Mouse (Mus musculus) CD4-positive, CD25-positive, alpha-beta regulatory T cell, adult 2 months (primary cell): ENCODE results near the gene Rbm20.

ENCODE experiments used
- DNase-seq: peaks from one replicate; pipeline ENCODE4 v3.0.0-alpha.2; 2012; ENCODE audit warnings: low read depth, low spot score

The Rbm20 gene

DNA sequence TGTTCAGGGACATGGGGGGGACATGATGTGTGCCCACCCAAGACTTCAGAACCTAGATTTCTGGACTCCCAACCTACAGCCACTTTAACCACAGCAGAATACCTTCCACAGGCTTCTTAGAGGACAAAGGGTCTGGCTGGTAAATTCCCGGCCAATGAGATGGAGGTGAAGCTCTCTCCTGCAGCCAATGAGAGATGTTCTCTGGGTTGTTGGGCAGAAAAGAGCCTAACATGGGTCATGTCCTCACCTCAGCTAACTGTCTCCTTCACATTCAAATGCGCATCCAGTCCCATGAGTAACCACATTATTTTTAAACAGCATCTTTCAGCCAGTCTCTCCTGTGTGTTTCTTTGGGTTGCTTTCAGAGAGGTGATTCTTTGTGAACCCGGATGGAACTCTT lies 5.7 kb upstream of the Rbm20 start:
- no peak for DNase-seq

DNA sequence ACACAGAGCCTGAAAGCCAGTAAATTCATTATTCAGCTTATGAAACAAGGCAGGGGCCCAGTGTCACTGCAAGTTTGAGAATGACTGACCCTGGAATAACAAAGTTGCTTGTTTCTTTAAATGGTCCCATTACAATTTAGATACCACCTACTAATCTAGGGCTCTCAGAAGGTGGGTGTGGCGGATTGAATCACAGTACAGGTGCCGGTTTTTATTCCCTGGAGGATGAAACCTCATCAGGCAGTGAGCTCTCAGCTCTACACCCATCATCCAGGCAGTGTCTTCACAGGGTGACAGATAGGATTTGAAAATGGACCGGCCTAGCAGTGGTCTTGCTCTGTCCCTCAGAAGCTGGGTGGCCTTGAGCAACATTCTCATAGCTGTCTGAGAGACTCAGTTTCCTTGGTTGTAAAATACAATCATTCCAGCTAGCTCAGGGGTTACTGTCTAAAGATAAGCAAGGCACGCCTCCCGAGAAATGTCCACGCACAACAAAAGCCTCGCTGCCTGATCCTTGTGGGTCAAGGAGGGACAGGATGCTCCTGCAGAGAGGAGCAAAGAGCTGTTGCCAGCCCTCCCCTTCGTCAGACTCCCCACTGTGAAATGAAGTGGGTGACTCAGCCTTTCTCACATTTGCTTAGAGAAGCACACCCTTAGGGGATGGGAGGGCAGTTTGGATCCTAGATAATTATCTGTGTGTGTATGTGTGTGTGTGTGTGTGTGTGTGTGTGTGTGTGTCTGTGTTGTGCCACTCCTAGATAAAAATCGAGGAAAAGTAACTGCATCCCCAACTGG lies 2.8 kb upstream of the Rbm20 start:
- DNase-seq, result no peak

DNA sequence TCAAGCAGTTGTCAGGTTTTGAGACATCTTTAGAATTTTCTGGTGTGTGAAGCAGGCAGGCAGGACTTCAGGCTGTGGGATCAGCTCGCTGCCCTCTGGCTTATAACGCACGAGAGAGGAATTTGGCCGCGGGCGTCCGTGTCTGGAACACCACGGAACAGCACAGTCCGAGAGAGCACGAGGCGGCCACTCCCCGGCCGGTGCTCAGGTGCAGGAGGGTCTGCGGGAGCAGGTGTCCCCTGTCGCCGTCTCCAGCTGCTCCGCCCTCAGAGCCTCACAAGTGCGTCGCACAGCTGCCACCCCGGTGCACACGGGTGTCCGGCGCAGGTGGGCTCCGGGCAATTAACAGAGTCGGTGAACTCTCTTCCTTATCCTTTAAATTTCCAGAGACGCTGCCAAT lies 878 bp upstream of the Rbm20 start:
- DNase-seq, result peak; percentile 4

DNA sequence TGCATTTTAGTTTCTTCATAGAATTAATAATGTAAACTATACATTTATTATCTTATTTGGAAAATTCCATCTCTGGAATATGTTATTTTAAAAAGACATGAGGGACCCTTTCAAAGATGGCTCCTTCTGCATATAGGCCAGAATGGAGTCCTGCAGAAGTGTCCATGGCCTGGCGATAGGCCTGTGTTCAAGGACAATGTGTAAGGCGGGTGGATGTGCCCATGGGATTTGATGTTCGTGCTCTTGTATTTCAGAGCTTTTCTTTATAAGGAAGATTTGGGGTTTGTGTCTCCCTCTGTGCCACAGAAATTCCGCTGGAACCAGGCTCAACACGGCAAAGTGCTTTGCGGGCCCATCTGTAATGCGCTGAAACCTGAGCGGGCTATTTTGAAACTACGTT lies 2.1 kb downstream of the Rbm20 start:
- DNase-seq, result no peak

DNA sequence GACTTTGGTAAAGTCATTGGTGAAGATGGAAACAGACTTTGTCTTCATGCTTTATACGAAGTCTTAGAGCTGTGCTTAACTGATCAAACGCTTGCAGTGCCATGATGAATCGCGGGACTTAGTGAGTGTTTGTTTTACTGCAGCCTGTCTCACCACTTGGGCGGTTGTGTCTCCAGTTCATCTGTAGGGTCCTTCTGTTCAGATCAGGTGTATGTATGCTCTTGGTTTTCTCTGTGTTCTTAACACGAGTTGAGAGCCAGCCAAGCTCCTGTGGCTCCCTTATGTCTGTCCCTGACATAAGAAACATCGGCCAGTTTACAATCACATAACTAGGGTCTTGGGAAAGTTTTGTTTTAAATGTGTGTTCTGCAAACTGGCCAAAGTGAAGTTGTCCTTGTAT lies 2.9 kb downstream of the Rbm20 start:
- DNase-seq, result no peak

DNA sequence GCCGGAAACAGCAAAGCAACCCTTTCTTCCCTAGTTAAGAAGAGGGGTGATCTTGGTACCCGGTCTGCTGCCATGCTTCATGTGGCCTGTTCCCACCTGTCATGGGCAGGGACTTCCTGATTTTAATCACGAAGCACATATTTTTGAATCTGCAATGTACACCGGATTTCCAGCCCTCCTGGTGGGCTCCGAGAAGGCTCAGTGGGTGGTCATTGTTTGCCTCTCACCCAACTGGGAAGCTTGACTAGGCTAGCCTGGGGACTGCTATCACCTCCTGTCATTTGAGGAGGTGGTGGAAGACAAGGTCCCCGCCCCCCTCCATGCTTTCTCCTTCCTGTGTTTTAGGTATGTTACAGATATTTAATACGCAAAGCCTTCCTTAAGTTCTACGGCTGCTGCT lies 5.3 kb downstream of the Rbm20 start:
- DNase-seq, result no peak

DNA sequence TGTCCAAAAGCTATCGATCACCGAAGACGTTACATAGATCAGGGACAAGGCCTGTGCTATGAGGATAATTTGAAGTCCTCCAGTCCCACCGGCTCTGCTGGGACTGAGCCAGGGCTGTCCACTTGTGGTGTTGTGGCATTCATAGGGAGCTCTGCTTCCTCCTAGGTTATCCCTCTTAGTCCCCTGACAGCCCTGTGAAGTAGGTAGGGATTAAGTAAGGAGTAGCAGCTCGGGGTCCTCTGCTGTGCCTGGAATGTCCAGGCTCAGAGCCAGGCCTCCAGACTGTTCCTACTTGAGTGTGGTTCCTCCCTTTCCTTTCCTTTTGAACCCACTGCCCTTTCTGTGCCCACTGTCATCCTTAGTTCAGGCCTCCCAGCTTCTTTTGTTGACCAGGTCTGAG lies 10.5 kb downstream of the Rbm20 start:
- no peak for DNase-seq

DNA sequence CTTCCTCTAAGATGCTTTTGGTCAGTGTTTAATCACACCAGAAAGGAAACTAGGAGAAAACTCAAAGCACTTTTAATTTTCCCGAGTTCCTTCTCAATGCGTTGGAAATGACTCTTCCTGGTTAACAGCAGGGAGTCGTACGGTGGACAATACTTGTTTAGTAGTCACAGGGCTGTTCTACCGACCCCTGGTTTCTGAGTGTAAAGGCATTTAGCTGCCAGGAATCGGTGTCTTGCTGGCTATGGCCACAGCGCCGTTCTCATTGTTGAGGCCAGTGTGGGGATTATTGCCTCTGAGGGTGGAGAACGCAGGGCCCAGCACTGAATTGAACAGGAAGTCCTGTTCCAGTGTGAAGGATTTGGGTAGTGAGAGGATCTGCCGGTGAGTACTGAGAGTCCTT lies 13.7 kb downstream of the Rbm20 start:
- DNase-seq, result no peak

DNA sequence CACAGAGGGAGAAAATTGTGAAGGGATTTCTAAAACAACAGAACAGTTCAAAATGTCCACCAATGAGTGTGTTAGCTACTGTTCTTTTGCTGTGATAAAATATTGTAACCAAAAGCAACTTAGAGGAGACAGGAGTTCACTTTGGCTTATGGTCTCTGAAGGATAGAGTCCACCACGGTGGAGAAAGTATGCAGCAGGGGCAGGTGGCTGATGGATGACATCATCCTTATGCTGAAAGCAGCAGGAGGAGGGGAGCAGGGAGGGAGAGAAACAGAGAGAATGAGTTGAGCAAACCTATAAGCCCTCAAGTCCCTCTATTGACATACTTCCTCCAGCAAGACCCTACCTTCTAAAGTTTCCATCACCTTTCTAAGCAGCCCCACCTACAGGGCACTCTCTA lies 16.9 kb downstream of the Rbm20 start:
- DNase-seq, result no peak

DNA sequence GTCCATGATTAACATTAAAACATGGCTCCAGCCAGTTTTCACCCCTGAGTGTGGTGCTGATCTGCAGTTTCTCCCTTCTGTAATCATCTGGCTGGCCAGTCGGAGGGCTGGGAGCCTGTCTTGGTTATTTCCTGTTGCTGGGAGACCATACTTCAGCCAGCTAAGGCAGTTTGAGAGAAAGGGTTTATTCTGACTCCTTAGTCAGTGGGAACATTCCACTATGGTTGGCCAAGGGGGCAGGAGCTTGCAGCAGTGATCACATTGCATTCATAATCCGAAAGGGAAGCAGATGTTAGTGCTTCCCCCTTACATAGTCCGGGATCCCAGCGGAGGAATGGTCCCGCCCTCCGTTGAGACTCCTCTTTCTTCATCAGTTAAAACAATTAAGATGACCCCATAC lies 19.0 kb downstream of the Rbm20 start:
- DNase-seq, result no peak

DNA sequence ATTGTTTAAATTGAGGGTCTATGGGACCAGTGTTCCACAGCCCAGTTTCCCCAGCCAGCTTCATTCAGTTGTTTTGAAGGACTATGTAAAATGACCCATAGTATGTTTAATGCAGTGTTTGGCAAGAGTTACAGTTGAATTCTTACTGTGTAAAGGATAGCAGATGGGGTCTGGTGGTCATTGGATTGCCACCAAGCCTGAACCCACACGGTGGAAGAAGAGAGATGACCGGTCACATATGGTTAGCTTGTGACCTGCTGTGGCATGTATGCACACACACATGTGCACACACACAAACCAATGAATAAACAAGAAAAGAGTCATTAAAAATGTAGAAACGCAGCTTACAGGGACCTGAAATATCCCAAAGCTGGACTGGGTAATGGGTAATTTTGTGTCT lies 19.5 kb downstream of the Rbm20 start:
- no peak for DNase-seq

DNA sequence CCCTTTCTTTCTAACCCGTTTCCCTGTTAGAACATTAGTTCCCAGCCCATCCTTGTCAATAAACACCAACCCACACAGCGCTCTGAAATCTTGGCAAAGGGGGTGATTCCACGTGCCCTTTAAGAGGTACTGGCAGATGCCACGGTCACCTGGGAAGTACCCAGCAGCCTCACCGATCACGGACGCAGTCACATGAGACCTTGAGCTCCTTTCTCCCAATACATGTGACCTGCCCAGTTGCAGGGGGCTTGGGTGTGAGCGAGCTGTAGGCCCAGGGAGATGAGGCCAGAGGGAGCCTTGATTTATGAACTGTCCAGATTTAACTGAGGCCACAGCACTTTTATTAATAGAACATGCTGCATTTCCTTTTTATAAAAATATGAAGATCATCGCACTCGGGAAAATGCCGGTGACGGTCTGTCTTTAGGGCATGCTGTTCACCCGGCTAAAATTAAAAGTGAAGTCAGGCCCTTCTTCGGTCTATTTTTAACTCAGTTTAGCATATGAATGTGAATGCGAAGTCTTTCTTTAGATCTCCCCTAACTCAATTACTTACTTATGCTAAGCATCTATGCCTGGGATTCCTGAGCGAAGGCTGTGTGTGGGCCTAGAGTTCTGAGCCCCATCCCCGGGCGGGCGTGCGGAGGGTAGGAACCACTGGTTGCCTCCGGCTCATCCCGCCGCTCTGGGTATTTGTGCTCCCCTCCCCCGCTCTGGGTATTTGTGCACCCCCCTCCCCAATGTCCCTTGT lies 20.4 kb downstream of the Rbm20 start:
- no peak for DNase-seq

DNA sequence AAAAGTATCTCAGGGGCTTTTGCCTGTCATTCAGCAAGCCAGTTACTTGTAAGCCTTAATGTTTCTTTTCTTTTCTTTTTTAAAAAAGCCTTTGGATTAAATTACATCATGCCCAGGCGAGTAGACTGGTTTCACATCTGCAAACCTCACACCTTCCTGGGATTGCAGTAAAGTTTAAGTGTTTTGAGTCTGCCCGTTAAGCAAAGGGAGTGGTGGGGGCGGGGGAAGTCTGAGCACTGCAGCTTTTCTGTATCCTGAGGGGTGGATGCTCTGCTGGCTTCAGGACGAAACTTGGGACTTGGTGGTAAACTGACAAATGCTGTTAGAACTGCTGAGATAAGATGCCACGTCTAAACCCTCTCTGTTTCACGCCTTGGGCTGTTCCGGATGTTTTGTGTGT lies 22.6 kb downstream of the Rbm20 start:
- no peak for DNase-seq

DNA sequence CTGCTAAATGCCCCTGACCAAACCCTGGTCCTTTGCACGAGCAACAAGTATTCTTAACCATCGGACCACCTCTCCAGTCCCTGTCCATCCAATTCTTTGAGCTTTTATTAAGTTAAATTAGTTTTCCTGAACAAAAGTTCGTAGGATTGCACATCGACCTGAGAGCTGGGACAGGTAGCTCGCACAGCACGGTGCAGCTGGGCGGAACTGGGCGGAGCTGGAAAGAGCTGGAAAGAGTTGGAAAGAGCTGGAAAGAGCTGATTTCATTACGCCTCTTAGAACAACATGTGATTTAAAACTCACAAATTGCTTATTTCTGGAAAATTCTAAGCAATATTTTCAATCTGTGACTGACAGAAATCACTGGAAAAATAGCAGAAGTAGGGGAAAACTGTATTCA lies 24.3 kb downstream of the Rbm20 start:
- DNase-seq, result no peak

DNA sequence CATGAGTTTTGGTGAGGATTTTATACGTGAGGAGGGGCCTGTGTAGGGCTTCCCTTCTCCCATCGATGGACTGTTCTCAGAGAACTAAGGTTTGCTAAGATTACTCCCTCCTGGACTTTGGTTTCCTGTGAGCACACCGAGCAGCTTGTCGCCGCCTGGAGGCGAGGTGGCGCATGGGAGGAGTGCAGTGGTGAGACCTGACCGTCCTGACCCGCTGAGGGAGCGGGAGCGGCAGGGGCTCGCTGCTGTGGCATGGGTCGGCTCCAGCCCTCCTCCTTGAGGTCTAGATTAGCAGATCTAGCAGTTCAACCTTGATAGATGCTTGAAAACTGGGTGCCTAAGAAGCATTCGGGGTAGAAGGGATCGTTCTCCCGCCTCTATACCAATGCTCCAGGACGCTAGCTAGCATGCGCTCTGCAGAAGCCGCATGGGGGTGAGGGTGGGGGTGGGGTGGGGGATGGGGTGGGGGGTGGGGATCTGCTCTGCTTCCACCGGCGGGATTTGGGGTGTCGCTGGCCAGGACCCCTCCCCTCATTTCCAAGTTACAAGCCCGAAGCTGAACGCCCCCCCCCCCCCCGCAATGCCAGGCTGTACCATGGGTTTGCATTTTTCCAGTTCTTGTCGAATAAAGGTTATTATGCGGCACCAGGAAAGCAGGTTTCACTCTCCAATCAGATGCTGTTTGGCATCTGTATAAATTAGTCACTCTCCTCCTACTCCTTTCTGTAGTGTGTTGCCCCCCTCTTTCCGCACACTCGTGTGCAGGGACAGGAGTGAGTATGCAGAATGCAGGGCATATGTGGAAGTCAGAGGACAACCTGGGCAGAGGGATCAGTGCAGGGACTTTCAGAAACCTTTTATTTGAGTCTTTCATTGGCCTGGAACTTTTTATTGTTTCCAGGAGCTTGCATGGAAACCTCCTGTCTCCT lies 28.1 kb downstream of the Rbm20 start:
- peak; percentile 62 for DNase-seq

DNA sequence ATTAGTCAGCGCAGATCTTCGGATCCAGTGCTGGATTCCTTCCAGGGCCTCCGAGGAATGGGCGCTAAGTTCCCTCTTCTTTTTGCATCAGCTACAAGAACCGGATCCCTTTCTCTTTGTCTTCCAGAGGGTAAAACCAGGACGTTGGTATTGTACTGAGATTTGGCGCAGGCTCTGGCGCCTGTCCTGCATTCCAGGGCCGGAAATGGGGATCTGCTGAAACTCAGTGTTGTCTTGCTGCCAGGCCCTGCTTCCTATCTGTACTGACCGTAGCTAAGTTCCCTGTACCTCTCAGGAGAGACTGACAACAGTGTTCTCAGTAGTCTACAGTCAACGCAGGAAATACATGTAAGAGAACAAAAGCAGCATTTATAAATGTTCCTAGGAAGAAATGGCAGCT lies 31.3 kb downstream of the Rbm20 start:
- no peak for DNase-seq

DNA sequence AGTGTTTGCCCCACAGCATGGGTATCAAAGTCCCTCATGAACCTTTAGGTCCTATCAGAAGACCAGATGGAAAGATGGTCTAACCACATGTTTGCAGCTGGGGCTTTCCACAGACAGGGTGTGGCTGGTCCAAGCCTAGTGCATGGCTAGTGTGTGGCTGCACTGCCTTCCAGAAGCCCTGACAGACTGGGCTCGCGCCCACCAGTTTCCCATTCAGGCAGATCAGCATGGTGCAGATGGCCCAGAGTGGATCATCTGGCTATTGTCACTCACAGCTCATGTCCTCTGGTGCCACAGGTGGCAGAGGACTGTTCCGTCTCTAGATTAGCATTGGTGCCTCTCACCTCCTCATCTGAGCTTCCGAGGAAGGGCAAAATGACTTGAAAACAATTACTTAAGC lies 33.8 kb downstream of the Rbm20 start:
- DNase-seq, result no peak

DNA sequence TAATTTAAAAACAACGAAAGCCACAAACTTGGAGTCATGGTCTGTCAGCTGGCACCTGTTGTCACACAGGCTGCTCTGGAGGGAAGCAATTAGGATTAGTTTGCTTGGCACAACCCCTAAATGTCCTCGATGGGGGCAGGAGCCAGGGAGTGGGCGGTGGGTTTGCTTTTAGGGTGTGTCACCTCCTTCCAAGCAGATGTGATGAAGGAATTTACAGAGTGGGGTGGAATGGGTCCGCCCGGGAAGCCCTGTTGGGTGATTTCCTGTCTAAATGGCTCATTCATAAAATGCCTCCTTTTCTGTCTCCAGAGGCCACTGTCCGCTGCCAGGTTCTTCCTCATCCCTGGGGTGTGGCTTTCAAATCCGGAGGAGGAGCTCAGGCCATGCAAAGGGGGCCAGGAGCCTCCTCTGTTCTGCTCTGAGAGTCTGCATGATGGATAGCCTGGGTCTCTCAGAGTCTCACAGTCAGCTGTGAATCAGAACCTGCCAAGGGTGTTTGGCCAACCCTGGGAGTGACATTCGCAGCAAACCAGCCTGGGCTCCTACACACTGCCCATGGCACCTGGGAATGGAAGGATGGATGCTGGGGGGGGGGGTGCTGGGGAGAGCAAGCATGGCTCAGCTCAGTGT lies 34.3 kb downstream of the Rbm20 start:
- DNase-seq, result no peak

DNA sequence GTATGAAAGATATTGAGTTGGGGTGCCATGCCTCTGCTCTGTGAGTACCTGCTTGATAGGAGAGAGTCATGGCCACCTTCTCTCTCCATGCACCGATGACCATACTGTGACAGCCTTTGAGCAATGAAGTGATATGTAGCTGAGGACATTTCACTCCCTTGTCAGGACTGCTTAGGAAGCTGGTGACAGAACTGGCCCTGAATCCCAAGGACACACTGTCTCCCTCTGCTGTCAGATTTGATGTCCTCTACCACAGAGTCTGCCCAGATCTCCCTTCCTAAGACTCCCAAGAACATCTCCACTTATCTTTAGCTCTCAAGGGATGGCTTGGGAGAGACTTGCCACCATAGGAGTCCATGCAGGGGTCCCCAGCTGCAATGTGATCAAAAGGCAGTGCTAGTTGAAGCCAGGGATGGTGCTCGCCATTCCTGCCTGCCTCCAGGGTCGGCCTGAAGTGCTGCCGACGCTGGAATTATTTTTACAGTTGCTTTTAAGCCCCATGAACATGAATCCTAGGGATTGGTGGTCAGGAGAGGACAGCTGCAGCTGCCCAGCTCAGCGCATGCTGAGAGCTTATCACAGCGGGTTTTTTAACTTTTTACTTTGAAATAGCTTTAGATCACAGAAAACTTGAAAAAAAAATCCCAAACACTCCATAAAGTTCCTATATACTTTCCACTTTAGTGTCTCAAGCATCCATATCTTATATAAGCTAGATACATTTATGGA lies 35.4 kb downstream of the Rbm20 start:
- DNase-seq, result no peak

DNA sequence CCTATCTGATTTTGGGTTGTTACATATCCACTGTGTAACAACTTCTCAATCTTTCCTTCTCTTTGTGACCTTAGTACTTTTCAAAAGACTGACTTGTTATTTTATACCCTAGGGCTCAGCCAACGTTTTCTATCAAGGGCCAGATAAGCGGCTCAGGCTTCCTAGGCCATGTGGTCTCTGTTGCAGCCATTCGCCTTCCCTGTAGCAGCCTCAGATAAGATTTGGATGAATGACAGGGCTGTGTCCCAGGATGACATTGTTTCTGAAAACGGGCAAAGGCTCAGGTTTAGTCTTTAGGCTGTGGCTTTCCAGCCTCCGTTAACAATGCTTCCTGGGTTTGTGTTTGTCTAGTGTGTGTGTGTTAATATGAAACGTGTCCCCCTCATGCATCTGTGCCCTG lies 36.3 kb downstream of the Rbm20 start:
- DNase-seq, result no peak

DNA sequence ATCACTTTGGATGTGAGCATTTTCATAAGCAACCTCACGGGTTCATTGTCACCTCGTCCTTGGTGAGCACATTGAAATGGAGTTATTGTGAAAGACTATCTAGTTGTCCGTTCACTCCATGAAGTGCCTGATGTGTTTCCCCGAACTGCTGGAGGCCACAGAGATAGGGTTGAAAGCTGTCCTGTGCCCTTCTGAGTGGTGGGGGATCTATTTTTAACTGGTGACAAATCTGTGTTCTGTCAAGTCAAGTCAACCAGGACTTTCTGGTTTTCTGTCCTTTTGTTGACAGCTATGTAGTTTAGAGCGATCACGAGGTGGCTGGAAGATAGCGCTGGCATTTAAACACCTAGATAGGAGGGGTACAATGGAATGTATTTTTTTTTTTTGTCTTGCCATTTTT lies 39.4 kb downstream of the Rbm20 start:
- no peak for DNase-seq
